In genomic region chr12:31120535-31120934, GRCm38 (mm10) we compare ENCODE assay signal across 18 mouse cellular contexts. TPM values are rescaled to one million over a fixed set of nuclear protein-coding genes. Genes with fewer than 3 reads are reported as not detected.
"Had no signal": no experiment of that assay in that cellular context is flagged by ENCODE, and none has a peak within 500 bp of the region (broad histone marks: within the 10 kb centered on the region; RNA-seq: fewer than 3 reads in every experiment).

No protein-coding gene starts in this region.

- H3K36me3 ChIP-seq: midbrain, embryonic 10.5 days; midbrain, embryonic 12.5 days; neural tube, embryonic 13.5 days; neural tube, embryonic 15.5 days had no signal

- ATAC-seq: midbrain, embryonic 16.5 days had no signal

- H3K27ac ChIP-seq: midbrain, embryonic 10.5 days; midbrain, embryonic 12.5 days; neural tube, embryonic 13.5 days; neural tube, embryonic 15.5 days had no signal

- H3K4me2 ChIP-seq: lung, embryonic 14.5 days; midbrain, embryonic 12.5 days; neural tube, embryonic 13.5 days; neural tube, embryonic 15.5 days had no signal

- H3K27me3 ChIP-seq: midbrain, embryonic 12.5 days; neural tube, embryonic 13.5 days; neural tube, embryonic 15.5 days had no signal

- DNase-seq: lung, adult 18-20 months; lung, embryonic 14.5 days; lung, postnatal 4 days; midbrain, embryonic 14.5 days; retina, postnatal 1 day; right cerebral cortex, adult 18-20 months; right cerebral cortex, postnatal 25 days; right cerebral cortex, postnatal 4 days; spleen, adult 18-20 months; thymus, adult 18-20 months; thymus, postnatal 14 days; thymus, postnatal 36 days had no signal

- H3K9me3 ChIP-seq: midbrain, embryonic 10.5 days; midbrain, embryonic 12.5 days; neural tube, embryonic 13.5 days; neural tube, embryonic 15.5 days had no signal

- H3K9ac ChIP-seq: lung, embryonic 14.5 days; midbrain, embryonic 12.5 days; neural tube, embryonic 13.5 days; neural tube, embryonic 15.5 days had no signal

- H3K4me3 ChIP-seq: midbrain, embryonic 10.5 days; midbrain, embryonic 12.5 days; myocyte; neural tube, embryonic 13.5 days; neural tube, embryonic 15.5 days had no signal

- H3K4me1 ChIP-seq: midbrain, embryonic 10.5 days; midbrain, embryonic 12.5 days; neural tube, embryonic 13.5 days; neural tube, embryonic 15.5 days had no signal

RNA-seq across cellular contexts. Expression of gene Fam110c, which starts 46.9 kb away (rescaled TPM):
- polyA plus RNA-seq: midbrain, embryonic 16.5 days had no signal
